Mouse (Mus musculus): ENCODE measurements around the gene Pex11g. TPM values are rescaled to one million over a fixed set of nuclear protein-coding genes. Genes with fewer than 3 reads are reported as not detected.
A peak's percentile ranks its signal among the peaks of the same experiment; 100 is the strongest.

The Pex11g gene
- polyA plus RNA-seq, 2 experiments: 2.5 to 3.5 TPM

- Histone ChIP-seq H3K4me3 (ENCODE audit: insufficient read depth in 1 of 2, low read depth in 2 of 2, low read length in 2 of 2) (peak within 1 kb of the TSS; percentile 74 to 93), H3K9me3 (ENCODE audit: control insufficient read depth, low read length) (no peaks in the 10 kb centered on the region), H3K9ac (replicated peaks) (peak within 1 kb of the TSS; percentile 79), H3K4me2 (ENCODE audit: low read depth) (peak within 1 kb of the TSS; percentile 79), H3K4me1 (replicated peaks; ENCODE audit: control insufficient read depth in 2 of 2, insufficient read depth in 2 of 2, low read length in 1 of 2) (peaks cover 2 to 15% of the 10 kb centered on the region in 2 experiments; a peak in 2 of 4 replicates), H3K27me3 (ENCODE audit: control insufficient read depth, insufficient read depth, low read length) (no peaks in the 10 kb centered on the region), H3K27ac (peak within 1 kb of the TSS; percentile 81), H3K36me3 (replicated peaks; ENCODE audit: control insufficient read depth, insufficient read depth, low read depth) (no peaks in the 10 kb centered on the region)
- TF ChIP-seq EP300 (IDR thresholded peaks at IDR 0.05; ENCODE audit: low read depth) (peak; percentile 41; the same call in 1 of the 2 replicates), CTCF (IDR thresholded peaks at IDR 0.05; ENCODE audit: low read depth) (peak; percentile 39)
- peak; percentile 95 to 96 (median 96) for DNase-seq (ENCODE audit: low read depth in 3 of 3, low spot score in 3 of 3)
- WGBS (ENCODE audit: insufficient replicate concordance): under 1% methylated on average over 70 of the region's 70 CpGs
- peak; percentile 90 for ATAC-seq (ENCODE audit: insufficient read depth)
These were observed 33.0 kb upstream of the Pex11g start, which contains the start of gene Mcoln1 for GRCm38 (mm10) chr8:3500235-3501090. Gene Mcoln1, plus strand, starts transcription at chr8:3500457.

GRCm38 (mm10) chr8:3499751-3500150 is 32.3 kb upstream of the Pex11g start:
- Histone ChIP-seq H3K4me3 (ENCODE audit: insufficient read depth in 1 of 2, low read depth in 2 of 2, low read length in 2 of 2) (peak overlapping the region; percentile 74 to 93), H3K4me1 (replicated peaks; ENCODE audit: control insufficient read depth in 2 of 2, insufficient read depth in 2 of 2, low read length in 1 of 2) (peaks cover 2 to 16% of the 10 kb centered on the region in 2 experiments; a peak in 2 of 4 replicates), H3K36me3 (replicated peaks; ENCODE audit: control insufficient read depth, insufficient read depth, low read depth) (no peaks in the 10 kb centered on the region), H3K4me2 (ENCODE audit: low read depth) (peak overlapping the region; percentile 79), H3K27ac (peak overlapping the region; percentile 81), H3K27me3 (ENCODE audit: control insufficient read depth, insufficient read depth, low read length) (no peaks in the 10 kb centered on the region), H3K9me3 (ENCODE audit: control insufficient read depth, low read length) (no peaks in the 10 kb centered on the region), H3K9ac (replicated peaks) (peak overlapping the region; percentile 79)
- ATAC-seq (ENCODE audit: insufficient read depth): no peak; the same call in 1 of the 2 replicates
- WGBS (ENCODE audit: insufficient replicate concordance): 4% methylated on average over 8 of the region's 8 CpGs
- no peak for DNase-seq (ENCODE audit: low read depth in 3 of 3, low spot score in 3 of 3)
- no peak for TF ChIP-seq CTCF (IDR thresholded peaks at IDR 0.05; ENCODE audit: low read depth)
- no peak for TF ChIP-seq EP300 (IDR thresholded peaks at IDR 0.05; ENCODE audit: low read depth)

- Histone ChIP-seq H3K27ac (no peak overlapping the region), H3K9me3 (ENCODE audit: control insufficient read depth, low read length) (no peaks in the 10 kb centered on the region), H3K27me3 (ENCODE audit: control insufficient read depth, insufficient read depth, low read length) (no peaks in the 10 kb centered on the region), H3K4me2 (ENCODE audit: low read depth) (no peak overlapping the region), H3K9ac (replicated peaks) (no peak overlapping the region), H3K36me3 (replicated peaks; ENCODE audit: control insufficient read depth, insufficient read depth, low read depth) (no peaks in the 10 kb centered on the region), H3K4me1 (replicated peaks; ENCODE audit: control insufficient read depth in 2 of 2, insufficient read depth in 2 of 2, low read length in 1 of 2) (peaks cover 2 to 25% of the 10 kb centered on the region in 2 experiments; a peak in 3 of 4 replicates), H3K4me3 (ENCODE audit: insufficient read depth in 1 of 2, low read depth in 2 of 2, low read length in 2 of 2) (no peak overlapping the region)
- TF ChIP-seq CTCF (IDR thresholded peaks at IDR 0.05; ENCODE audit: low read depth): no peak
- TF ChIP-seq EP300 (IDR thresholded peaks at IDR 0.05; ENCODE audit: low read depth): no peak
- no peak for DNase-seq (ENCODE audit: low read depth in 3 of 3, low spot score in 3 of 3)
- WGBS (ENCODE audit: insufficient replicate concordance): 69% methylated on average over 3 of the region's 3 CpGs
- ATAC-seq (ENCODE audit: insufficient read depth): no peak
These were observed 31.1 kb upstream of the Pex11g start for GRCm38 (mm10) chr8:3498583-3498982.

GRCm38 (mm10) chr8:3496428-3496748 is 28.9 kb upstream of the Pex11g start:
- no peak for TF ChIP-seq CTCF (IDR thresholded peaks at IDR 0.05; ENCODE audit: low read depth)
- TF ChIP-seq EP300 (IDR thresholded peaks at IDR 0.05; ENCODE audit: low read depth): no peak
- Histone ChIP-seq H3K9me3 (ENCODE audit: control insufficient read depth, low read length) (no peaks in the 10 kb centered on the region), H3K9ac (replicated peaks) (no peak overlapping the region), H3K27me3 (ENCODE audit: control insufficient read depth, insufficient read depth, low read length) (no peaks in the 10 kb centered on the region), H3K27ac (no peak overlapping the region), H3K36me3 (replicated peaks; ENCODE audit: control insufficient read depth, insufficient read depth, low read depth) (no peaks in the 10 kb centered on the region), H3K4me3 (ENCODE audit: insufficient read depth in 1 of 2, low read depth in 2 of 2, low read length in 2 of 2) (no peak overlapping the region), H3K4me2 (ENCODE audit: low read depth) (no peak overlapping the region), H3K4me1 (replicated peaks; ENCODE audit: control insufficient read depth in 2 of 2, insufficient read depth in 2 of 2, low read length in 1 of 2) (peaks cover under 1 to 26% of the 10 kb centered on the region in 2 experiments; a peak in 3 of 4 replicates)
- DNase-seq (ENCODE audit: low read depth in 3 of 3, low spot score in 3 of 3) (no peak), ATAC-seq (ENCODE audit: insufficient read depth) (no peak)
- WGBS (ENCODE audit: insufficient replicate concordance): 85% methylated on average over 15 of the region's 15 CpGs
